Comparison of ENCODE assay signal across 32 mouse cellular contexts in genomic region chr3:21728019-21728418, GRCm38 (mm10).
DNase-seq lines count a peak whose midpoint lies in the region; ATAC-seq and TF ChIP-seq lines count a peak whose summit lies in the region.
"Had no signal": no experiment of that assay in that cellular context is flagged by ENCODE, and none has a peak within 500 bp of the region (broad histone marks: within the 10 kb centered on the region; RNA-seq: fewer than 3 reads in every experiment).

No protein-coding gene starts in this region.

- no peak overlapping the region for H3K4me3 ChIP-seq in midbrain, embryonic 12.5 days
- H3K4me3 ChIP-seq in midbrain, embryonic 16.5 days (ENCODE audit: low read depth, low read length), result no peak overlapping the region
- H3K4me3 ChIP-seq in stomach, postnatal 0 days (ENCODE audit: low read depth, low read length), result no peak overlapping the region
- H3K4me3 ChIP-seq: embryonic facial prominence, embryonic 10.5 days; embryonic facial prominence, embryonic 13.5 days; erythroblast, embryonic 14.5 days; forebrain, embryonic 10.5 days; forebrain, embryonic 13.5 days; heart, embryonic 12.5 days; heart, embryonic 15.5 days; hindbrain, embryonic 10.5 days; hindbrain, embryonic 15.5 days had no signal

- WGBS in midbrain, embryonic 12.5 days, result 24% methylated on average over 4 of the region's 4 CpGs
- 19% methylated on average over 4 of the region's 4 CpGs for WGBS in midbrain, embryonic 16.5 days
- 83% methylated on average over 4 of the region's 4 CpGs for whole genome bisulfite sequencing in stomach, postnatal 0 days

- no peak overlapping the region for H3K4me2 ChIP-seq in midbrain, embryonic 12.5 days (replicated peaks)
- no peak overlapping the region for H3K4me2 ChIP-seq in midbrain, embryonic 16.5 days (ENCODE audit: low read length)
- no peak overlapping the region for H3K4me2 ChIP-seq in stomach, postnatal 0 days (replicated peaks; ENCODE audit: low read depth)
- H3K4me2 ChIP-seq: embryonic facial prominence, embryonic 13.5 days; forebrain, embryonic 13.5 days; heart, embryonic 12.5 days; heart, embryonic 15.5 days; hindbrain, embryonic 15.5 days had no signal

- 0 out of 2 replicates have a peak, but pooled peaks have one; percentile 27 for ATAC-seq in frontal cortex, adult (ENCODE audit: low TSS enrichment)
- ATAC-seq in midbrain, embryonic 12.5 days (ENCODE audit: low FRiP score, low read depth), result peak; percentile 68; the same call in 1 of the 2 replicates
- no peak for ATAC-seq in midbrain, embryonic 16.5 days
- no peak for ATAC-seq in stomach, postnatal 0 days (ENCODE audit: low FRiP score, low TSS enrichment)
- ATAC-seq: activated CD4-positive, CD25-positive, alpha-beta regulatory T cell, adult 4 months; forebrain, embryonic 13.5 days; forebrain, embryonic 16.5 days; intestine, postnatal 0 days had no signal

- no peaks in the 10 kb centered on the region for H3K36me3 ChIP-seq in midbrain, embryonic 12.5 days
- no peaks in the 10 kb centered on the region for H3K36me3 ChIP-seq in midbrain, embryonic 16.5 days (ENCODE audit: control insufficient read depth, insufficient read depth, low read length)
- no peaks in the 10 kb centered on the region for H3K36me3 ChIP-seq in stomach, postnatal 0 days (ENCODE audit: control insufficient read depth, insufficient read depth, low read length)
- H3K36me3 ChIP-seq: embryonic facial prominence, embryonic 10.5 days; embryonic facial prominence, embryonic 13.5 days; forebrain, embryonic 10.5 days; heart, embryonic 12.5 days; heart, embryonic 15.5 days; hindbrain, embryonic 10.5 days; hindbrain, embryonic 15.5 days had no signal

- no peaks in the 10 kb centered on the region for H3K9me3 ChIP-seq in midbrain, embryonic 12.5 days
- H3K9me3 ChIP-seq in midbrain, embryonic 16.5 days (replicated peaks; ENCODE audit: control insufficient read depth, low read length, poor library complexity, severe bottlenecking), result no peaks in the 10 kb centered on the region
- no peaks in the 10 kb centered on the region for H3K9me3 ChIP-seq in stomach, postnatal 0 days (ENCODE audit: control insufficient read depth, low read length)
- H3K9me3 ChIP-seq: embryonic facial prominence, embryonic 10.5 days; embryonic facial prominence, embryonic 13.5 days; forebrain, embryonic 10.5 days; forebrain, embryonic 13.5 days; heart, embryonic 12.5 days; heart, embryonic 15.5 days; hindbrain, embryonic 10.5 days; hindbrain, embryonic 15.5 days had no signal

- no peak overlapping the region for H3K9ac ChIP-seq in midbrain, embryonic 12.5 days (replicated peaks)
- H3K9ac ChIP-seq in midbrain, embryonic 16.5 days (ENCODE audit: low read depth, low read length), result no peak overlapping the region
- no peak overlapping the region for H3K9ac ChIP-seq in stomach, postnatal 0 days (ENCODE audit: low read length)
- H3K9ac ChIP-seq: embryonic facial prominence, embryonic 13.5 days; forebrain, embryonic 13.5 days; heart, embryonic 12.5 days; heart, embryonic 15.5 days; hindbrain, embryonic 15.5 days had no signal

- no peak for TF ChIP-seq CTCF in stomach, postnatal 0 days (IDR thresholded peaks at IDR 0.05; ENCODE audit: low read depth)

- H3K27ac ChIP-seq in midbrain, embryonic 12.5 days (replicated peaks), result no peak overlapping the region
- H3K27ac ChIP-seq in midbrain, embryonic 16.5 days (ENCODE audit: low read length), result no peak overlapping the region
- H3K27ac ChIP-seq in stomach, postnatal 0 days (replicated peaks), result no peak overlapping the region
- H3K27ac ChIP-seq: embryonic facial prominence, embryonic 10.5 days; embryonic facial prominence, embryonic 13.5 days; forebrain, embryonic 10.5 days; forebrain, embryonic 13.5 days; heart, embryonic 15.5 days; hindbrain, embryonic 15.5 days had no signal

- no peaks in the 10 kb centered on the region for H3K27me3 ChIP-seq in midbrain, embryonic 12.5 days
- H3K27me3 ChIP-seq in midbrain, embryonic 16.5 days (ENCODE audit: control insufficient read depth, insufficient read depth, low read depth, low read length), result no peaks in the 10 kb centered on the region
- no peaks in the 10 kb centered on the region for H3K27me3 ChIP-seq in stomach, postnatal 0 days (ENCODE audit: control insufficient read depth, insufficient read depth, low read length)
- H3K27me3 ChIP-seq: CH12.LX; embryonic facial prominence, embryonic 13.5 days; forebrain, embryonic 13.5 days; heart, embryonic 12.5 days; heart, embryonic 15.5 days; hindbrain, embryonic 15.5 days; Patski had no signal

- no peaks in the 10 kb centered on the region; the same call in 1 of the 2 replicates for H3K4me1 ChIP-seq in midbrain, embryonic 12.5 days
- H3K4me1 ChIP-seq in midbrain, embryonic 16.5 days (ENCODE audit: control insufficient read depth, insufficient read depth, low read length), result peaks cover 3% of the 10 kb centered on the region; the same call in 1 of the 2 replicates
- no peaks in the 10 kb centered on the region for H3K4me1 ChIP-seq in stomach, postnatal 0 days (replicated peaks; ENCODE audit: control insufficient read depth, insufficient read depth)
- H3K4me1 ChIP-seq: embryonic facial prominence, embryonic 10.5 days; heart, embryonic 12.5 days; heart, embryonic 15.5 days; hindbrain, embryonic 15.5 days had no signal

- DNase-seq in frontal cortex, postnatal 14 days (ENCODE audit: low spot score in 2 of 2), result no peak
- DNase-seq in R1 (ENCODE audit: low read depth, low spot score), result peak; percentile 88
- peak; percentile 19 for DNase-seq in fibroblast of lung, adult 2 months (ENCODE audit: low read depth)
- no peak for DNase-seq in kidney, adult 18-20 months
- DNase-seq in stomach, postnatal 0 days (ENCODE audit: low spot score), result no peak
- DNase-seq: adrenal gland, adult 8-10 months; adrenal gland, postnatal 25 days; B cell, adult 2 months; cerebellum, adult 18-20 months; cerebellum, adult 9-11 months; cerebellum, postnatal 25 days; gastrocnemius, postnatal 25 days; heart, adult 18-20 months; heart, postnatal 10 days; heart, postnatal 36 days had no signal

- no peak for TF ChIP-seq EP300 in stomach, postnatal 0 days (optimal IDR thresholded peaks at IDR 0.05)

Comparison
In these comparisons a context has a peak if more than half of its experiments do, and no peak if none do; other contexts are left out.
1. ATAC-seq: peak in frontal cortex, adult (single experiment) and midbrain, embryonic 12.5 days (single experiment); none in midbrain, embryonic 16.5 days (single experiment) and stomach, postnatal 0 days (single experiment).
2. DNase-seq: peak in R1 (single experiment) and fibroblast of lung, adult 2 months (single experiment); none in frontal cortex, postnatal 14 days (0 of 2), kidney, adult 18-20 months (single experiment) and stomach, postnatal 0 days (single experiment).